Mouse (Mus musculus) gastrocnemius, postnatal 25 days (tissue): ENCODE results near the gene Sytl3. TPM values are rescaled to one million over a fixed set of nuclear protein-coding genes. Genes with fewer than 3 reads are reported as not detected.

Experiments
- DNase-seq: peaks from one replicate; pipeline ENCODE4 v3.0.0; 2022
- total RNA-seq, 2 experiments: library from RNA; stranded (reverse); gene quantifications; 1 replicate in 1 of 2; 2 replicates in 1 of 2; pipeline ENCODE4 v1.2.3; 2021

Sytl3 gene
- total RNA-seq, 2 experiments from 2014 or later, result 0.36 TPM; not detected in 1

DNA sequence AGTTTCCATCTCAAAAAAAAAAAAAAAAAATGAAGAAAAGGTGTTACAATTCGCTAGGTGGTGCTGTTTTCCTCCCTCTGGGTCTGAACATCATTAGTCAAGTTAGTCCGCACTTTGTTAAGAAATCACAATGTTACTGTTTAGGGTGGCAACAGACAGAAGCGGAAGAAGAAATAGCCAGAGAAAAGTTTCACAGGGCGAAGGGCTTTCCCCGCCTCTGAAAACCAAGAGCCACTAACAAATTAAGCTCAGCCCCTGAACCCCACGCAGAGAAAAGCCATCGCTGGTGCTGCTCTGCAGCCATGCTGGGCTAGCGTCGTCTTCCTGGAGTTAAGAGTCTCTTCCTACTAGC, 119.4 kb downstream of the Sytl3 start:
- peak; percentile 14 for DNase-seq

DNA sequence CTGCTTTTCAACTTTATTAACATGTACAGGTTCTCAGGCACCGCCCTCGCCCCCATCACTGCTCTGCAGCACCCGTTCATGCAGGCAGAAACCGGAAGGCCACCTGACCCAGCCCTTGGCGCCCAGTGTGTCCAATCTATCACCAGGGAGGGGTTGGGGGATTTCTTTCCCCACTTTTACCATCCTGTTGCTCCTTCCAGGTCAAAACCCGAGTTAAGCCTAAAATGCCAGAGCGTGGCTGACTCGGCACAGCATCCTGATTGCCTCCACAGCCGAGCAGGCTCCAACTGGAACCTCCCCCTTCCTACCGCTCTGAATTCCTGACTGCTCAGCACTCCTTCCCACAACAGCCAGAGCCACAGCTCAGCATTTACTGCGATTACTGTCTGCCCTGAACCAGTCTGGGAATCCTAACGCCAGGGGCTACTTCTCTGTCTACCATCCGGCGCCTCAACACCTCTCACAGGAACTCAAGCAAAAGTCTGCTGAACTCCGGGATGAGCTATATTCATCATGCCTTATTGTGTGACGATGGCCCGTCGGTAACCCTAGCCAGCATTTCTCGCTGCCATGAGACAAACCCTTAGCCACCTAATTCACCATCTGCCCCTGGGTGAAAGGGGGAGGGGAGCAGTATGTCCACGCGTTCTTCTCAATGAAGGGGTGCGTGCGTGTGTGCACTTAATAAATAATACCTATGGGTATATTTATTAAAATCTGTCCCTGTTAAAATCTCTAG, 120.0 kb downstream of the Sytl3 start:
- peak; percentile 16 for DNase-seq

DNA sequence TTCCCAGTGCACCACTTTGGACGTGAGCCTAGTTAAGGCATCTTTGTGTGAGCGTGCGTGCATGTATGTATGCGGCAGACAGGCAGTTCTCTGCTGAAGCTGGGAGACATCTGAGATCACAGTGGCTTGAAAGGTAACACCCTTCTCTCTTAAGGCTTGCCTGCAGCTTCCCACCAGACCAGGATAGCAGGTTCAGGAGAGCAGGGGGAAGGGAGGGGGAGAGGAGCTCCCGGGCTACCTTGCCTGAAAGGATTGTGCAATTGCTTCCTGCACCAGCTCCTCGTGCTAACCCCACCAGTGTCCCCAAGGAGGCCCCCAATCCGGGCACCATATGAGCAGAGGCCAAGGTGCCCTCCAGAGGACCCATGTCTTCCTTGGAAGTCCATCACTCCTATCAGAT, 120.7 kb downstream of the Sytl3 start:
- no peak for DNase-seq

DNA sequence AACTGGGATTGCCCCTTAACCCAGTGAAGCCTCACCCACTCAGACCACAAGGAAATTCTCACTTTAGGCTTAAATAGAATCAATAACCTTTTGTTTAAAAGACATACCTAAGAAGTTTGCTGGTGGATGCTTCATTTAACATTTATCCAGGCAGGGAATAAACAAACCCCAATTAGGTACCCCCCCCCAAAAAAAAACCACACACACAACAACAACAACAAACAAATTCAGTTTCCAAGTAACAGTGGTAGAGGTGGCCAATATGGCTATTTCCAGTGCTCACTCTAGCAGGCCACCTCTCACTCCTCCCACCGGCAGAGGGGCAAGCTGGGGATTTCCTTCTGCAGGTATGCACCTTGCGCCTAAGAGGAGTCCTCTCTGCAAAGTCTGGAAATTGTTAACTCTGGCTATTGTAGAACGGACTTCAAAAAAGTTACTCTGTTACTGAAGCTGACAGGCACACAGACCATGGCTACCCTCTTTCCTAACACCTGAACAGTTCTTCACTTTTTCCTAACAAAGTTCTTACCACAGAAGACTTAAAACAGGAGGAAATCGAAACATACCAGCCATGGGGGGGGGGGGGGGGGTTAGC, 121.7 kb downstream of the Sytl3 start:
- no peak for DNase-seq

DNA sequence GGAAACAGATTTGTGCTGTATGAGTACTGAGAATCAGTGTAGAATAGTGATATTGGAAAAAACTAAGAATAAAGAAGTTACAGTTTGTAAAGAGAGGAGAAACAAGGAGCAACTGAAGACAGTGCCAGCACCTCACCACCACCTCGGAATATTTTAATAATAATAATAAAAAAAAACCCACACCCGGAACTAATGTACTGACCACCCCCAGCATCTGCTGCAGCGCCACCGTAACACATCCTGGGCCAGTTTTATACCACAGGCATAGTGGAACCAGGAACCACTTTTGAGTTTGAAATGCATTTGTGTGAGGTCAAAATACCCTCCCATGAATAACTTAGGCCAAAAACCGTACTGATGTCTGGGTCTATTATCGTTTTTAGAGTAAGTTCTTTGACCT, 122.4 kb downstream of the Sytl3 start:
- DNase-seq, result no peak

DNA sequence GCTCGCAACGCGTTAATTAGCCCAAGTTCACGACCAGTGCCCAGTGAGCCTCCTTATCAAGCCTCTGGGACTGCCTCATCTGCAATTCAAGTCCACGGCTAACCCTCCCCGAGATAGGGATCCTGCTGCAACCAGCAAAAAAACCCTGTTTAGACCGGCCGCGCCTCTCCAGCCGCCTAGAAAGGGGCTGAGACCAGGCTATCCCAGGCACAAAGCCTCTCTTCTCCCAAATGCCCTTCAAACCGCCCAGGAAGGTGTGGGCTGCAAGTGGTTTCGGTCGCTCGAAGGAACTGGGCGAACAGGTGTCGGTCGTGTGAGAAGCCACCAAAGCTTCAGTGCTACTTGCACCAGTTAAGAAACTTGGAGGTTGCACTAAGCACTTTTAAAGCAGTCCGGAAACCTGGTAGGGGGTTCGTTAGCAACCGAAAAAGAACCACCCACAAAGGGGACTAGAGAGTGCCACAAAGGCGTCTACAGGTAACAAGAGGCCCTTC, 123.2 kb downstream of the Sytl3 start:
- peak; percentile 16 for DNase-seq

DNA sequence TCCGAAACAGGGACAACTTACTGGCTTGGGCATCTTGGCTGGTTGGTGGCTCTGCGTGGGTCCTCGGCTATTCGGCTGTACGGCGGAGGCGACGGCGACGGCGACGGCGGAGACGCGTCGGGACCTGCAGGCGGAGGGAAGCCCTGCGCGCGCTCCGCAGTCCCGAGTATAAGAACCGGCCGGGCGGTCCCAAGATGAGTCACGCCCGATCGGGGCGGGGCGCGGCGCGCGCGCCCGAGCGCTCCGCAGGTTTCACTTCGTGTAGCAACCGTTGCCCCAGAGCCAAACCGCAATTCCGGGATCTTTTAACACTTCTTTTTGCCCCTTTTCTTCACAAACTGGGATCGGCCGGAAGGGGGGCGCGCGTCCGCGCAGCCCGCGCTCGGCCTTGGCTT, 123.7 kb downstream of the Sytl3 start, which contains the start of gene Ezr:
Gene Ezr (minus strand): TSS at position 174 of the 395 bp plus-strand sequence.
- peak; percentile 86 for DNase-seq

DNA sequence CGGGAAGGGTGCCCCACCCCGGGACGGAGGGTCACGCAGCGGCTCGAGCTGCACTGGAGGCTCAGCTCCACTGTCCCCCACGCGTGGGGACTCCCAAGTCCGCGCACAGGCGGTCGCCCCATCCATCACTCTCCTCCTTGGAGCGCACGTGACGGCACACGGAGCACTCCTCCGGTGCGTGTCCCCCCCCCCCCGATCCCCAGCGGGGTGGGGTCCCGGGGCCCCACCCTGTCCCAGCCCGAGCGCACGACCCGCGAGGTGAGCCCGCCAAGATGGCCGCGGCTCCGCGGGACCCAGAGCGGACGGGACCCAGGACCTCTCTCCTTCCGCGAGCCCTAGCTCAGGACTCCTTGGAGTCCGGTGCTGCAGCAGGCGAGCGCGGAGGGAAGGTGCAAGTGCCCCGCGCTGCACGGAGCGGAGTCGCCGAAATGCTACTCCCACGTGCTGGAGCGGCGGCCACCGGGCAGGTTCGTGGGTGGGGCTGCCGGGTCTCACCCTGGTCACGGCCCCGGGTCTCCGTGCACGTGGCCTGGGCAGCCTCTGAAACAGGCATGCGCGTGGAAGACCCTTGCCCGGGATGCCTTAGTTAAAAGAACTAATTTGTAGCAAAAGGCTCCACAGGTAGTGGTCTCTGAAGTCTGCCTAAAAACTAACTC, 124.2 kb downstream of the Sytl3 start:
- DNase-seq, result peak; percentile 46

DNA sequence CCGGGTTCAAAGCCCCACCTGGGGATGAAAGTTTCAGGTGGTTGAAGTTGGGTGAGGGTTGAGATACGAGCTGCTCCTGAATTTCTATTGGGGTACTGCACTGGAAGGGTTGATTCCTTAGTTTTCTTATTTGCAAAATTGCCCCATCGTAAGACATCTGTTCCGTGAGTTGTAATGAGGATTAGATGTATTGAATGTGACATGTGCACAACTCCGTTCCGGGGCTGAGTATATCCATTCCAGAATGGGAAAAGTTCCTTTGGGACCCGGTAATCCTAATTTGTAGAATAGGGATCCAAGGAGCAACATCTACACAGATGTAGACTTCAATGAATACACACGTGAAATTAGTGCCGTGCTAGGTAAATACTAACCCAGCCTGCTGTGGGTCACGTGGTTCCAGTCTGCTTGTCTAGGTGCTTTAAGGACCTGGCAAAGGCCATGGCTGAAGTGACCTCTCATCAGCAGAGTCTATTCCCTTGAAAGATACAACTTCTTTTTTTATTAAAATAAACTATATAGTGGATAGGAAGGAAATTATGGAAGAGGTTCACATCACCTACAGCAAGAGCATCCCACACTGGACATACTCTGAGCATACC, 125.0 kb downstream of the Sytl3 start:
- no peak for DNase-seq

DNA sequence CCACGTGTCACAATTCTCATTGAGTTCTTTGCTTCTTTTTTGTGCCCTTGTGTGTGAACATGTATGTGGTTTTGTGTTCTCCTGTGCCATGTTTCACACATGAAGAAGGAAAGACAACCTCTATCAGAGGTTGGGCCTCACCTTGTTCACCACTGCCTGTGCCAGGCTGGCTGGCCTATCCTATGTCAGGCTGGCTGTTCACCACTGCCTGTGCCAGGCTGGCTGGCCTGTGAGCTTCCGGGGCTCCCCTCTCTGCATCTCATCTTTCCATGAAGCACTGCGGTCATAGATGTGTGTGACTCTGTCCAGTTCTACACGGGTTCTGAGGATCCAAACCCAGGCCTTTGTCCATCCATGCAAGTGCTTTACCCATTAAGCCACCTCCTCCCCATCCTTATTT, 128.3 kb downstream of the Sytl3 start:
- DNase-seq, result no peak

Other genes starting within 250 kb of the Sytl3 start
- gene Dynlt1b, start 229.0 kb upstream of the Sytl3 start, total RNA-seq, result 10 to 100 TPM; 56.7 to 58.7 TPM
- 1 to 10 TPM; 2.0 to 2.8 TPM for gene Dynlt1c, start 57.4 kb upstream of the Sytl3 start, total RNA-seq
- 10 to 100 TPM; 49.0 to 51.0 TPM for gene Dynlt1f, start 3.2 kb upstream of the Sytl3 start, total RNA-seq
- 1 to 10 TPM; 2.2 to 2.9 TPM for gene Ezr, start 123.7 kb downstream of the Sytl3 start, total RNA-seq